In genomic region chr15:25225936-25226335, GRCm38 (mm10) we compare ENCODE assay signal across 30 mouse cellular contexts.
"Had no signal": no experiment of that assay in that cellular context is flagged by ENCODE, and none has a peak within 500 bp of the region (broad histone marks: within the 10 kb centered on the region; RNA-seq: fewer than 3 reads in every experiment).

No protein-coding gene starts in this region.

- DNase-seq: left cerebral cortex, postnatal 4 days; liver; liver, embryonic 13.5 days; liver, postnatal 0 days; lung, adult 18-20 months; lung, adult 2 months; lung, postnatal 10 days; lung, postnatal 14 days; lung, postnatal 36 days; lung, postnatal 4 days; midbrain, embryonic 14.5 days had no signal

- H3K36me3 ChIP-seq: limb, embryonic 10.5 days; limb, embryonic 12.5 days; limb, embryonic 13.5 days; limb, embryonic 15.5 days; liver, embryonic 12.5 days; liver, embryonic 13.5 days; liver, embryonic 15.5 days; lung, embryonic 15.5 days; midbrain, embryonic 10.5 days; midbrain, embryonic 12.5 days; midbrain, embryonic 15.5 days had no signal

- H3K27me3 ChIP-seq: limb, embryonic 12.5 days; limb, embryonic 13.5 days; limb, embryonic 15.5 days; liver, embryonic 12.5 days; liver, embryonic 13.5 days; liver, embryonic 15.5 days; lung, embryonic 15.5 days; megakaryocyte, embryonic 14.5 days; midbrain, embryonic 12.5 days; midbrain, embryonic 15.5 days had no signal

- H3K27ac ChIP-seq: left cerebral cortex, adult 2 months; limb, embryonic 10.5 days; limb, embryonic 12.5 days; limb, embryonic 13.5 days; limb, embryonic 15.5 days; liver, embryonic 12.5 days; liver, embryonic 13.5 days; liver, embryonic 14.5 days; liver, embryonic 15.5 days; lung, embryonic 15.5 days; macrophage; midbrain, embryonic 10.5 days; midbrain, embryonic 12.5 days; midbrain, embryonic 15.5 days had no signal

- ATAC-seq: liver, embryonic 12.5 days; liver, postnatal 0 days; lung, postnatal 0 days; midbrain, embryonic 15.5 days; midbrain, embryonic 16.5 days had no signal

- H3K9ac ChIP-seq: limb, embryonic 12.5 days; limb, embryonic 13.5 days; limb, embryonic 15.5 days; liver, embryonic 12.5 days; liver, embryonic 13.5 days; liver, embryonic 14.5 days; liver, embryonic 15.5 days; liver, postnatal 0 days; lung, embryonic 14.5 days; lung, embryonic 15.5 days; midbrain, embryonic 12.5 days; midbrain, embryonic 15.5 days had no signal

- H3K9me3 ChIP-seq: limb, embryonic 10.5 days; limb, embryonic 12.5 days; limb, embryonic 13.5 days; limb, embryonic 15.5 days; liver, embryonic 12.5 days; liver, embryonic 13.5 days; liver, embryonic 15.5 days; lung, embryonic 15.5 days; megakaryocyte, embryonic 14.5 days; midbrain, embryonic 10.5 days; midbrain, embryonic 12.5 days; midbrain, embryonic 15.5 days had no signal

- H3K4me1 ChIP-seq: liver, embryonic 12.5 days; liver, embryonic 13.5 days; liver, embryonic 15.5 days; midbrain, embryonic 12.5 days; midbrain, embryonic 15.5 days had no signal

- H3K4me2 ChIP-seq: limb, embryonic 12.5 days; limb, embryonic 13.5 days; limb, embryonic 15.5 days; liver, embryonic 11.5 days; liver, embryonic 12.5 days; liver, embryonic 13.5 days; liver, embryonic 15.5 days; lung, embryonic 14.5 days; lung, embryonic 15.5 days; midbrain, embryonic 12.5 days; midbrain, embryonic 15.5 days had no signal

- H3K4me3 ChIP-seq: left cerebral cortex, adult 2 months; limb, embryonic 10.5 days; limb, embryonic 12.5 days; limb, embryonic 13.5 days; limb, embryonic 15.5 days; liver, embryonic 12.5 days; liver, embryonic 13.5 days; liver, embryonic 15.5 days; lung, embryonic 15.5 days; midbrain, embryonic 10.5 days; midbrain, embryonic 12.5 days; midbrain, embryonic 15.5 days; myocyte had no signal
